Comparison of ENCODE assay signal across 17 mouse cellular contexts in genomic region chr14:33287920-33288319, GRCm38 (mm10).
"Had no signal": no experiment of that assay in that cellular context is flagged by ENCODE, and none has a peak within 500 bp of the region (broad histone marks: within the 10 kb centered on the region; RNA-seq: fewer than 3 reads in every experiment).

No protein-coding gene starts in this region.

- H3K9me3 ChIP-seq: liver, embryonic 12.5 days; midbrain, embryonic 10.5 days; neural tube, embryonic 13.5 days; neural tube, embryonic 15.5 days; stomach, embryonic 15.5 days had no signal

- ATAC-seq: liver, embryonic 12.5 days; midbrain, embryonic 16.5 days had no signal

- H3K4me1 ChIP-seq: midbrain, embryonic 10.5 days; neural tube, embryonic 15.5 days; stomach, embryonic 15.5 days had no signal

- H3K4me2 ChIP-seq: liver, embryonic 12.5 days; lung, embryonic 14.5 days; neural tube, embryonic 13.5 days; neural tube, embryonic 15.5 days; stomach, embryonic 15.5 days had no signal

- H3K36me3 ChIP-seq: liver, embryonic 12.5 days; midbrain, embryonic 10.5 days; neural tube, embryonic 13.5 days; neural tube, embryonic 15.5 days; stomach, embryonic 15.5 days had no signal

- H3K27ac ChIP-seq: liver, embryonic 12.5 days; liver, embryonic 14.5 days; midbrain, embryonic 10.5 days; neural tube, embryonic 13.5 days; neural tube, embryonic 15.5 days; stomach, embryonic 15.5 days; stomach, postnatal 0 days had no signal

- H3K27me3 ChIP-seq: liver, embryonic 12.5 days; neural tube, embryonic 13.5 days; neural tube, embryonic 15.5 days; stomach, embryonic 15.5 days had no signal

- H3K4me3 ChIP-seq: liver, embryonic 12.5 days; midbrain, embryonic 10.5 days; myocyte; neural tube, embryonic 13.5 days; neural tube, embryonic 15.5 days; stomach, embryonic 15.5 days had no signal

- H3K9ac ChIP-seq: liver, embryonic 12.5 days; liver, embryonic 14.5 days; lung, embryonic 14.5 days; neural tube, embryonic 13.5 days; neural tube, embryonic 15.5 days; stomach, embryonic 15.5 days had no signal

- DNase-seq: lung, postnatal 10 days; lung, postnatal 4 days; midbrain, embryonic 14.5 days; right cerebral cortex, postnatal 14 days; thymus, adult 2 months; thymus, postnatal 25 days; thymus, postnatal 4 days had no signal
